Mouse (Mus musculus): ENCODE results near the gene Ggt7. TPM values are rescaled to one million over a fixed set of nuclear protein-coding genes. Genes with fewer than 3 reads are reported as not detected.
"Not testable (repeated sequence)": the region's sequence is repeated elsewhere in the genome, so short reads cannot be mapped to it uniquely, and the experiment has no call there.

The Ggt7 gene
- total RNA-seq (2021), result 100 to 1,000 TPM; 108 to 111 TPM

GRCm38 (mm10) chr2:155517455-155518423, at the start of gene Ggt7, which contains the start of gene Acss2:
Gene Ggt7 (minus strand): TSS chr2:155518237.
Gene Acss2 (plus strand): TSS chr2:155517948.
- peak; percentile 98 for DNase-seq

GRCm38 (mm10) chr2:155567751-155568150, 49.7 kb upstream of the Ggt7 start:
- DNase-seq, result no peak

- DNase-seq, result no peak
Observed at GRCm38 (mm10) chr2:155562934-155563333, 44.9 kb upstream of the Ggt7 start.

- DNase-seq, result no peak
Observed at GRCm38 (mm10) chr2:155562209-155562608, 44.2 kb upstream of the Ggt7 start.

GRCm38 (mm10) chr2:155554426-155554985, 36.5 kb upstream of the Ggt7 start:
- no peak for DNase-seq

- no peak for DNase-seq
Observed at GRCm38 (mm10) chr2:155552949-155553354, 34.9 kb upstream of the Ggt7 start.

- DNase-seq, result no peak
Observed at GRCm38 (mm10) chr2:155552336-155552735, 34.3 kb upstream of the Ggt7 start.

GRCm38 (mm10) chr2:155546955-155547354, 28.9 kb upstream of the Ggt7 start:
- DNase-seq, result no peak

- DNase-seq, result no peak
Observed at GRCm38 (mm10) chr2:155540822-155541458, 22.9 kb upstream of the Ggt7 start.

- no peak for DNase-seq
Observed at GRCm38 (mm10) chr2:155539696-155540095, 21.7 kb upstream of the Ggt7 start.

- not testable (repeated sequence) for DNase-seq
Observed at GRCm38 (mm10) chr2:155538463-155539057, 20.5 kb upstream of the Ggt7 start.

GRCm38 (mm10) chr2:155537761-155538462, 19.9 kb upstream of the Ggt7 start:
- no peak for DNase-seq

GRCm38 (mm10) chr2:155536292-155536691, 18.3 kb upstream of the Ggt7 start:
- DNase-seq, result no peak

GRCm38 (mm10) chr2:155527367-155527766, 9.3 kb upstream of the Ggt7 start:
- DNase-seq, result no peak

GRCm38 (mm10) chr2:155524378-155524777, 6.3 kb upstream of the Ggt7 start:
- DNase-seq, result no peak

- DNase-seq, result no peak
Observed at GRCm38 (mm10) chr2:155523706-155524105, 5.7 kb upstream of the Ggt7 start.

- no peak for DNase-seq
Observed at GRCm38 (mm10) chr2:155518531-155519270, 664 bp upstream of the Ggt7 start.

GRCm38 (mm10) chr2:155515941-155516340, 2.1 kb downstream of the Ggt7 start:
- peak in 1 of 2 experiments; percentile 70 for DNase-seq

- peak; percentile 85 to 86 for DNase-seq
Observed at GRCm38 (mm10) chr2:155514666-155515065, 3.4 kb downstream of the Ggt7 start.

GRCm38 (mm10) chr2:155513543-155513942, 4.5 kb downstream of the Ggt7 start:
- DNase-seq, result peak in 1 of 2 experiments; percentile 51

GRCm38 (mm10) chr2:155512479-155512878, 5.6 kb downstream of the Ggt7 start:
- no peak for DNase-seq
